Mouse (Mus musculus) neural tube, embryonic 13.5 days (tissue): Measurements from ENCODE around the gene Col11a2. TPM values are rescaled to one million over a fixed set of nuclear protein-coding genes. Genes with fewer than 3 reads are reported as not detected.

Experiments
- ATAC-seq: fragments of 200-750 bp; cut with Nextera tagmentation; 2 replicates; pipeline ENCODE4 v1.8.0; 2017; ENCODE audit warnings: low read depth, mild to moderate bottlenecking, moderate TSS enrichment, moderate library complexity
- H3K27ac ChIP-seq: fragments of 300-500 bp; sonication (generic); replicated peaks from 2 replicates; pipeline ENCODE4 v1.5.1; 2015; ENCODE audit warnings: moderate library complexity, mild to moderate bottlenecking, inconsistent platforms
- H3K27me3 ChIP-seq: fragments of 300-500 bp; sonication (generic); 2 replicates; pipeline ENCODE4 v1.6.1; 2015; ENCODE audit warnings: mild to moderate bottlenecking, inconsistent platforms
- H3K36me3 ChIP-seq: fragments of 300-500 bp; sonication (generic); 2 replicates; pipeline ENCODE4 v1.6.1; 2015; ENCODE audit warnings: mild to moderate bottlenecking, inconsistent platforms
- H3K4me1 ChIP-seq: fragments of 300-500 bp; sonication (generic); replicated peaks from 2 replicates; pipeline ENCODE4 v1.6.1; 2015; ENCODE audit warnings: inconsistent platforms
- H3K4me2 ChIP-seq: fragments of 300-500 bp; sonication (generic); 2 replicates; pipeline ENCODE4 v1.6.1; 2015; ENCODE audit warnings: inconsistent platforms, mild to moderate bottlenecking, moderate library complexity
- H3K4me3 ChIP-seq: fragments of 300-500 bp; sonication (generic); 2 replicates; pipeline ENCODE4 v1.5.1; 2015; ENCODE audit warnings: mild to moderate bottlenecking, inconsistent platforms
- H3K9ac ChIP-seq: fragments of 300-500 bp; sonication (generic); 2 replicates; pipeline ENCODE4 v1.6.1; 2015; ENCODE audit warnings: moderate library complexity, mild to moderate bottlenecking, inconsistent platforms
- H3K9me3 ChIP-seq: fragments of 300-500 bp; sonication (generic); 2 replicates; pipeline ENCODE4 v1.6.1; 2016; ENCODE audit warnings: inconsistent platforms
- WGBS: fragments of 180-500 bp; shearing (Covaris S2); methylation state at CpG from one replicate; pipeline ENCODE4 v1.1.7; 2015; 5-methylcytosine and 5-hydroxymethylcytosine counted together
- microRNA counts: library from miRNA; unstranded; fragments of <30 nt; microRNA quantifications from one replicate; lab custom pipeline; 2016
- microRNA-seq: library from miRNA; unstranded; fragments of <30 nt; microRNA quantifications from one replicate; pipeline ENCODE4, GENCODE M21; 2016
- polyA plus RNA-seq: library from polyadenylated mRNA; unstranded; fragments of >200 nt; fragmentation: Nextera tagmentation; extraction: Ambion mirVana; gene quantifications from 2 replicates; pipeline ENCODE4 v1.2.1, GENCODE M21; 2015

Col11a2 gene
- polyA plus RNA-seq, 1 experiment from 2014 or later, result 4.5 TPM

DNA sequence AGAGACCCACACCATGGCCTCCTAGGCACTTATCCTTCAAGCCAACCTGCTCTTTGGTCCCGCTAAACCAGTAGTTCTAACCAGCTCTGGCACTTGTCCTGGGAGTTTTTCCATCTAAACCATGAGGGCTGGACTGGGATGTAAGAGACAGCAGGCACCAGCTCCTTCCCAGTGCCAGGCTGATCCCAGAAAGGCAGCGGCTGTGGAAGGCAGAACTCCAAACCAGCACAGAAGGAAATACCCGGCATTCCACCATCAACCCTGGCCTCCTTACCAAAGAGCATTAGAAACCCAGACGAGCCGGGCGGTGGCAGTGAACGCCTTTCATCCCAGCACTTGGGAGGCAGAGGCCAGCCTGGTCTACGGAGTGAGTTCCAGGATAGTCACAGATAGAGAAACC is 71.1 kb downstream of the Col11a2 start:
- Histone ChIP-seq H3K4me3 (no peak overlapping the region), H3K9me3 (no peaks in the 10 kb centered on the region), H3K4me1 (peaks cover 11% of the 10 kb centered on the region), H3K9ac (no peak overlapping the region), H3K27me3 (no peaks in the 10 kb centered on the region), H3K4me2 (no peak overlapping the region), H3K27ac (no peak overlapping the region), H3K36me3 (peaks cover 64% of the 10 kb centered on the region)
- no peak for ATAC-seq
- WGBS, result 66% methylated on average over 8 of the region's 8 CpGs

DNA sequence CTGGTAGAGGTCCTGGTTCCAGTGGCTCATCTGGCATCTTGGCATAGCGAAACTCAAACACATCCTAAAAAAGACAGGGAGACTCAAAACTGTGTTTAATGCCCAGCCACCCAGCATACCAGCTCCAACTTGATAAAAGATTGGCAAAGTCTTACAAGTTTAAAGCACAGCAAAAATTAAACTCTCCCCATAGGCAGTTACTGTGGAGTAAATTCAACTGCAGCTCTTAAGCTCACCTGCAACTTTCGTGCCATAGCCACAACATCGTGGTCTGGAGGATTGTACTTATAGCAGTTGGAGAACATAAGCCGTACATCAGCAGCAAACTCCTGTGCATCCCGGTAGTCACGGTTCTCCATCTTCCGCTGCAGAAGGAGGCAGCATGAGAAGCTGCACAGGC is 74.9 kb downstream of the Col11a2 start:
- Histone ChIP-seq H3K27ac (no peak overlapping the region), H3K4me1 (peaks cover 38% of the 10 kb centered on the region), H3K9ac (no peak overlapping the region), H3K9me3 (no peaks in the 10 kb centered on the region), H3K27me3 (no peaks in the 10 kb centered on the region), H3K4me2 (no peak overlapping the region), H3K36me3 (peaks cover 94% of the 10 kb centered on the region), H3K4me3 (no peak overlapping the region)
- no peak for ATAC-seq
- 92% methylated on average over 7 of the region's 7 CpGs for WGBS

MicroRNAs encoded within 50 kb of the gene (microRNA counts, 519-probe panel; counts per million panel counts)
- 4,544 counts per million, percentile 77 among the panel's probes with 10 or more counts for microRNA mmu-miR-219 (lab: Ali Mortazavi, UCI)

Small RNAs within 50 kb of the gene (microRNA-seq; reads per million reads assigned to microRNA genes)
- gene Mir219a-1, result not detected
- gene Mir219c, result not detected

Other genes with a start within 250 kb of the Col11a2 start
- 36.2 and 40.3 TPM in 2 replicates for gene Kank3, start 228.9 kb upstream of the Col11a2 start, polyA plus RNA-seq
- gene Rps28, start 214.9 kb upstream of the Col11a2 start, polyA plus RNA-seq, result 530 and 625 TPM in 2 replicates
- 558 and 559 TPM in 2 replicates for gene Ndufa7, start 214.9 kb upstream of the Col11a2 start, polyA plus RNA-seq
- gene Cd320, start 196.3 kb upstream of the Col11a2 start, polyA plus RNA-seq, result 52.7 and 57.4 TPM in 2 replicates
- not detected in 2 replicates for gene Gm7029, start 165.6 kb upstream of the Col11a2 start, polyA plus RNA-seq
- 1.2 and 2.5 TPM in 2 replicates for gene Kifc1, start 148.8 kb upstream of the Col11a2 start, polyA plus RNA-seq
- gene Platr17, start 134.3 kb upstream of the Col11a2 start, polyA plus RNA-seq, result 0.43 TPM in 1 of 2 replicates, not detected in the other
- gene Daxx, start 130.0 kb upstream of the Col11a2 start, polyA plus RNA-seq, result 51.0 TPM in 2 replicates
- 30.4 and 31.1 TPM in 2 replicates for gene Tapbp, start 123.5 kb upstream of the Col11a2 start, polyA plus RNA-seq
- gene Zbtb22, start 123.5 kb upstream of the Col11a2 start, polyA plus RNA-seq, result 17.3 and 17.7 TPM in 2 replicates
- gene Rgl2, start 109.9 kb upstream of the Col11a2 start, polyA plus RNA-seq, result 59.5 and 64.7 TPM in 2 replicates
- gene Pfdn6, start 99.1 kb upstream of the Col11a2 start, polyA plus RNA-seq, result 178 and 182 TPM in 2 replicates
- 26.9 and 27.6 TPM in 2 replicates for gene Wdr46, start 98.8 kb upstream of the Col11a2 start, polyA plus RNA-seq
- gene B3galt4, start 87.9 kb upstream of the Col11a2 start, polyA plus RNA-seq, result 10.8 and 11.7 TPM in 2 replicates
- gene Vps52, start 83.6 kb upstream of the Col11a2 start, polyA plus RNA-seq, result 63.5 and 67.5 TPM in 2 replicates
- 912 and 939 TPM in 2 replicates for gene Rps18, start 83.4 kb upstream of the Col11a2 start, polyA plus RNA-seq
- gene H2-K1, start 39.1 kb upstream of the Col11a2 start, polyA plus RNA-seq, result 11.9 and 13.3 TPM in 2 replicates
- gene Ring1, start 14.8 kb upstream of the Col11a2 start, polyA plus RNA-seq, result 19.3 and 22.4 TPM in 2 replicates
- gene H2-Ke6, start 11.4 kb upstream of the Col11a2 start, polyA plus RNA-seq, result 61.7 and 65.0 TPM in 2 replicates
- 158 and 161 TPM in 2 replicates for gene Slc39a7, start 7.8 kb upstream of the Col11a2 start, polyA plus RNA-seq
- 57.4 and 57.5 TPM in 2 replicates for gene Rxrb, start 7.6 kb upstream of the Col11a2 start, polyA plus RNA-seq
- gene H2-Oa, start 52.9 kb downstream of the Col11a2 start, polyA plus RNA-seq, result 0.24 and 0.41 TPM in 2 replicates
- gene H2-DMa, start 80.1 kb downstream of the Col11a2 start, polyA plus RNA-seq, result 16.0 and 17.7 TPM in 2 replicates
- 137 and 167 TPM in 2 replicates for gene Brd2, start 83.2 kb downstream of the Col11a2 start, polyA plus RNA-seq
- gene H2-DMb2, start 103.9 kb downstream of the Col11a2 start, polyA plus RNA-seq, result not detected in 2 replicates
- not detected in 2 replicates for gene H2-DMb1, start 113.6 kb downstream of the Col11a2 start, polyA plus RNA-seq
- gene Tap1, start 148.1 kb downstream of the Col11a2 start, polyA plus RNA-seq, result 0.60 and 1.4 TPM in 2 replicates
- 0.98 and 1.2 TPM in 2 replicates for gene Psmb9, start 148.3 kb downstream of the Col11a2 start, polyA plus RNA-seq
- gene Psmb8, start 158.3 kb downstream of the Col11a2 start, polyA plus RNA-seq, result 2.6 and 3.5 TPM in 2 replicates
- 0.95 and 1.5 TPM in 2 replicates for gene Tap2, start 164.1 kb downstream of the Col11a2 start, polyA plus RNA-seq
- not detected in 2 replicates for gene H2-Ob, start 199.5 kb downstream of the Col11a2 start, polyA plus RNA-seq
- 1.2 and 2.3 TPM in 2 replicates for gene H2-Ab1, start 218.3 kb downstream of the Col11a2 start, polyA plus RNA-seq
- gene H2-Aa, start 248.4 kb downstream of the Col11a2 start, polyA plus RNA-seq, result 0.36 and 0.63 TPM in 2 replicates